Mouse (Mus musculus) macrophage (primary cell): ENCODE data around the gene Kcnq4. TPM values are rescaled to one million over a fixed set of nuclear protein-coding genes. Genes with fewer than 3 reads are reported as not detected.

ENCODE experiments used
- H3K27ac ChIP-seq: fragments of 350-480 bp; formaldehyde crosslinking; 2 replicates; pipeline ENCODE4 v1.9.0; 2021
- H3K36me3 ChIP-seq: fragments of 350-480 bp; formaldehyde crosslinking; 2 replicates; pipeline ENCODE4 v1.9.0; 2021; ENCODE audit errors: inconsistent target
- H3K4me3 ChIP-seq: fragments of 350-480 bp; formaldehyde crosslinking; 2 replicates; pipeline ENCODE4 v1.9.0; 2021; ENCODE audit errors: inconsistent target
- H3K79me2 ChIP-seq: fragments of 350-480 bp; formaldehyde crosslinking; 2 replicates; pipeline ENCODE4 v1.9.0; 2021; ENCODE audit errors: inconsistent target
- WGBS: methylation state at CpG from one replicate; pipeline ENCODE4 v1.1.7; 2026; ENCODE audit warnings: inconsistent platforms; ENCODE audit not compliant: missing documents; 5-methylcytosine and 5-hydroxymethylcytosine counted together
- polyA plus RNA-seq: library from polyadenylated mRNA; stranded (reverse); fragments of 250-400 nt; gene quantifications from 3 replicates; pipeline ENCODE4 v1.2.4, GENCODE M21; 2018; ENCODE audit warnings: inconsistent platforms

Gene Kcnq4
- polyA plus RNA-seq, 1 experiment from 2014 or later, result not detected

DNA sequence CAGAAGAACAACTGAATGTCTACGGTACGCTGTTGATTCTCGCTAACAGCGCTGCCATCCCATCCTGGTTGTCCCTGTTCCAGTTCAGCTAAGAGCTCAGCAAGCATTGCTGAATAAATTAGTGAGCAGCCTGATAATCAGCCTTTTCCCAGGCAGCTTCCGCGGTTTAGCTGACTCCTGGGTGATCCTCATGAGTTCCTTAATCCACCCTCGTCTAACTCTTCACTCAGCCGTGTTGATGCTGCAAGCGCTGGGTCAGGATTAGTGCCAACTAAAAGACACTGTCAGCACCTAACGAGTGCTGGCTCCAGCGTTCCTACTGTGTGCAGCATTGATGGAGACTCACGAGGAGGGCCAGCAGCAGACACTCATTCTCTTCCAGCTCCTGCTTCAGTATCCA is 77.4 kb downstream of the Kcnq4 start:
- Histone ChIP-seq H3K4me3 (no peak overlapping the region), H3K27ac (no peak overlapping the region), H3K79me2 (no peaks in the 10 kb centered on the region), H3K36me3 (no peaks in the 10 kb centered on the region)
- 65% methylated on average over 12 of the region's 12 CpGs for WGBS

- Histone ChIP-seq H3K36me3 (no peaks in the 10 kb centered on the region), H3K79me2 (no peaks in the 10 kb centered on the region), H3K4me3 (no peak overlapping the region), H3K27ac (no peak overlapping the region)
- WGBS, result 33% methylated on average over 5 of the region's 5 CpGs
Observed at GRCm38 (mm10) chr4:120669585-120669984, 78.8 kb downstream of the Kcnq4 start.

GRCm38 (mm10) chr4:120668551-120668950 is 79.9 kb downstream of the Kcnq4 start:
- 97% methylated on average over 4 of the region's 4 CpGs for WGBS
- H3K4me3 ChIP-seq, result no peak overlapping the region
- H3K27ac ChIP-seq, result no peak overlapping the region
- no peaks in the 10 kb centered on the region for H3K79me2 ChIP-seq
- no peaks in the 10 kb centered on the region for H3K36me3 ChIP-seq

- H3K27ac ChIP-seq, result no peak overlapping the region
- no peak overlapping the region for H3K4me3 ChIP-seq
- H3K79me2 ChIP-seq, result no peaks in the 10 kb centered on the region
- no peaks in the 10 kb centered on the region for H3K36me3 ChIP-seq
- 62% methylated on average over 10 of the region's 10 CpGs for WGBS
Observed at GRCm38 (mm10) chr4:120667555-120667954, 80.9 kb downstream of the Kcnq4 start.

DNA sequence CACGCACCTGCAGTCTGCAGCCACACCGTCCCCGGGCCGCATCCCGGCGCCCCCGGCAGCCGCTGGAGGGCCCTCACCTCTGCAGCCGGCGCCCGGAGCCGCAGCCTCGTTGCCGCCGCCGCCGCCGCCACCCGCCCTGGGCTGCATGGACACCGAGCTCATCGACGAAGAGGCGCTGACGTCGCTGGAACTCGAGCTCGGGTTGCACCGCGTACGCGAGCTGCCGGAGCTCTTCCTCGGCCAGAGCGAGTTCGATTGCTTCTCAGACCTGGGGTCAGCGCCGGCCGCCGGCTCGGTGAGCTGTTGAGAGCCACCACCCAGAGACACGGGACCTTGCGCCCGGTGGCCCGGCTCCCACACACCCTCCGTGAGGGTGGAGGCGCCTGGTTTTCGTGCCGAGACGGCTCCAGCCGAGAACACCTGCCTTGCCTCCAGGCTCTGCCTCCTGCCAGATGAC is 81.3 kb downstream of the Kcnq4 start:
- Histone ChIP-seq H3K27ac (no peak overlapping the region), H3K79me2 (no peaks in the 10 kb centered on the region), H3K36me3 (no peaks in the 10 kb centered on the region), H3K4me3 (no peak overlapping the region)
- WGBS, result 2% methylated on average over 50 of the region's 50 CpGs

DNA sequence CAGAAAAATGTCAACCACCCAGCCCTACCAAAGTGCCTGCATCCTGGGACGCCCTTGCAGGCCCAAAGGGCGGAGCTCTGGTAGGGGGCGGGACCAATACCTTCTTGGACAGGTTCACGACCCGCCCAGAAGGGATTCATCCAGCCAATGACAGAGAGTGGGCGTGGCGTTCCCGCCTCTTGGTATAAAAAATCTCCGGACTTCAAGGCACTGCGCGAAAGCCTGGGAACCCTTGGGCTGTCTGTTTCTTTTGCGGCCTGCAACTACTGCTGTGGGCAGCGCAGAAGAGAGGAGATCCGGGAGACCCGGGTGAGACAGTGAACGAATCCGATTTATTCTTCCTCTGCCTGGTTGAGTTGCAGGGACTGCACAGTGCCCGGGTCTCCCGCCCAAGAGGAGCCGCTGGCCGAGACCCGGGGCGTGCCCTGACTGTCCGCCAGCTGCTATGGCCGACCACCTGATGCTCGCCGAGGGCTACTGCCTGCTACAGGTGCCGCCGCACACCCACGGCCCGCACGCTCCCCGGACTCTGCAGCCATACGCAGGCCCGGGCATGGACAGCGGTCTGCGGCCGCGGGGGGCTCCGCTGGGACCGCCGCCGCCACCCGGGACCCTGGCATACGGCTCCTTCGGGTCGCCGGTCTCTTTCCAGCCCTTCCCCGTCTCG is 81.9 kb downstream of the Kcnq4 start, which contains the start of gene Cited4:
TSS of gene Cited4 (plus strand) at position 215 of the 667 bp plus-strand sequence.
- Histone ChIP-seq H3K27ac (no peak within 1 kb of the TSS), H3K79me2 (no peaks in the 10 kb centered on the region), H3K36me3 (no peaks in the 10 kb centered on the region), H3K4me3 (no peak within 1 kb of the TSS)
- 3% methylated on average over 50 of the region's 50 CpGs for WGBS

GRCm38 (mm10) chr4:120665782-120666181 is 82.6 kb downstream of the Kcnq4 start:
- no peak overlapping the region for H3K4me3 ChIP-seq
- WGBS, result 94% methylated on average over 7 of the region's 7 CpGs
- H3K27ac ChIP-seq, result no peak overlapping the region
- no peaks in the 10 kb centered on the region for H3K36me3 ChIP-seq
- H3K79me2 ChIP-seq, result no peaks in the 10 kb centered on the region

- Histone ChIP-seq H3K79me2 (no peaks in the 10 kb centered on the region), H3K27ac (no peak overlapping the region), H3K36me3 (no peaks in the 10 kb centered on the region), H3K4me3 (no peak overlapping the region)
- whole genome bisulfite sequencing, result 69% methylated on average over 4 of the region's 4 CpGs
Observed at GRCm38 (mm10) chr4:120665144-120665700, 83.2 kb downstream of the Kcnq4 start.

- H3K79me2 ChIP-seq, result no peaks in the 10 kb centered on the region
- H3K36me3 ChIP-seq, result no peaks in the 10 kb centered on the region
- H3K4me3 ChIP-seq, result no peak overlapping the region
- 75% methylated on average over 2 of the region's 2 CpGs for WGBS
- H3K27ac ChIP-seq, result no peak overlapping the region
Observed at GRCm38 (mm10) chr4:120664601-120665000, 83.8 kb downstream of the Kcnq4 start.

- WGBS, result 39% methylated on average over 4 of the region's 4 CpGs
- H3K79me2 ChIP-seq, result no peaks in the 10 kb centered on the region
- no peak overlapping the region for H3K27ac ChIP-seq
- H3K36me3 ChIP-seq, result no peaks in the 10 kb centered on the region
- no peak overlapping the region for H3K4me3 ChIP-seq
Observed at GRCm38 (mm10) chr4:120660485-120660884, 87.9 kb downstream of the Kcnq4 start.

- Histone ChIP-seq H3K4me3 (no peak overlapping the region), H3K36me3 (no peaks in the 10 kb centered on the region), H3K27ac (no peak overlapping the region), H3K79me2 (no peaks in the 10 kb centered on the region)
- 87% methylated on average over 8 of the region's 8 CpGs for WGBS
Observed at GRCm38 (mm10) chr4:120655898-120656297, 92.5 kb downstream of the Kcnq4 start.

DNA sequence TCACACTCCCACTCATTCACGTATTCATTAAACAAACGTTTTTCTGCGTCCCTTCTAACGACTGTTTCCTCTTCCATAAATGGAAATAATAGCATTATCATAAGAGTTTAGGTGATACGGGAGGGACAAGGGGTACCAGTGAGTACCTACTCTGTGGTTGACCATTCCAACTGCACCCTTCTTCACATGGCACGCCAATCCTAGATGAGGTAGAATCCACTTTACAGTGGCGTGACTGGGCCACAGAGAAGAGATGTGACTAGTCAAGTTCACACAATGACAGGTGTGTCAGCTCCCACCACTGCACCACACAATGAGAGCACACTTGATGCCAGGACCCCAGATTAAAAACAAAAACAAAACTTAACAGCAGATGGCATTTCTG is 98.2 kb downstream of the Kcnq4 start:
- H3K79me2 ChIP-seq, result no peaks in the 10 kb centered on the region
- no peak overlapping the region for H3K27ac ChIP-seq
- no peak overlapping the region for H3K4me3 ChIP-seq
- whole genome bisulfite sequencing, result 38% methylated on average over 7 of the region's 7 CpGs
- no peaks in the 10 kb centered on the region for H3K36me3 ChIP-seq

DNA sequence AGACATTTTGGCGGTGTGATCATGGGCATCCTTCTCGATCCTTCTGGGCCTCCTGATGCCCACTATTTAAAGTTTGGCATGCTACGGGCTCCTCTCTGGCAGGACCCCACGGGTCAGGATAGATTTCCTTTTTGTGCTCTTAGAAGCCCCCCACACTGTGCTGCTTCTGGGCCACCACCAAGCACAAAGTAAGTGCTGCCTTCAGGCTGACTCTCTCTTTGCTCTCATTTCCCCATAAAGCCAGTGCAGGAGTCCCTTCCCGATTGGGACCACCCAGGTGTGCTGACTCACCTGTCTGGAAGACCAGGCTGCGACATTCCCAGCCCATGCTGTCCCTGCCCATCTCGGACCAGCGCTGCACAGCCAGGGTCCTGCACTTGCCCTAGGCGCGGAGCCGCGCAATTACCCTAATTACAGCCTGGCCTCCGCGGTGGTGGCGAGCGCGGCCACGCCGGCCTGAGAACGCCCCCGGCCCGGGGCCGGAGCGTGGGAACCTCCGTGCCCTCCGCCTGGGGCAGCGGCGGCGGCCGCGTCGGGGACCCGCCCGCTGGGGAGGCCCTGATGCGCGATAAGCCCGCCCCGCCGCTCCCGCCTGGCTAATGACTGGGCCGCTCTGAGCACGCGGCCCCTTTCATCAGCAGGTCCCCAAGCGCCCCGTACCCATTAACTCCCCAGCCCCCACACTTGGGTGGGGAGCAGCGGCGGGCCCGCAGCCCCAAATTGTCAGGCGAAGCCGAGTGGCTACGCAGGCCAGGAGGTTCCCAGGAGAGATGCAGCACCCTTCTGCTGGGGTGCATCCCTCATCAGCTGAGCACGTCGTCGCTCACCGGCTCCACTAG is 98.8 kb downstream of the Kcnq4 start:
- WGBS, result 10% methylated on average over 54 of the region's 55 CpGs
- no peaks in the 10 kb centered on the region for H3K36me3 ChIP-seq
- no peaks in the 10 kb centered on the region for H3K79me2 ChIP-seq
- no peak overlapping the region for H3K27ac ChIP-seq
- H3K4me3 ChIP-seq, result no peak overlapping the region
